Mouse (Mus musculus): ENCODE results near the gene Cdc42ep2. TPM values are rescaled to one million over a fixed set of nuclear protein-coding genes. Genes with fewer than 3 reads are reported as not detected.

The Cdc42ep2 gene
- total RNA-seq, 1 experiment from 2014 or later, result not detected

DNA sequence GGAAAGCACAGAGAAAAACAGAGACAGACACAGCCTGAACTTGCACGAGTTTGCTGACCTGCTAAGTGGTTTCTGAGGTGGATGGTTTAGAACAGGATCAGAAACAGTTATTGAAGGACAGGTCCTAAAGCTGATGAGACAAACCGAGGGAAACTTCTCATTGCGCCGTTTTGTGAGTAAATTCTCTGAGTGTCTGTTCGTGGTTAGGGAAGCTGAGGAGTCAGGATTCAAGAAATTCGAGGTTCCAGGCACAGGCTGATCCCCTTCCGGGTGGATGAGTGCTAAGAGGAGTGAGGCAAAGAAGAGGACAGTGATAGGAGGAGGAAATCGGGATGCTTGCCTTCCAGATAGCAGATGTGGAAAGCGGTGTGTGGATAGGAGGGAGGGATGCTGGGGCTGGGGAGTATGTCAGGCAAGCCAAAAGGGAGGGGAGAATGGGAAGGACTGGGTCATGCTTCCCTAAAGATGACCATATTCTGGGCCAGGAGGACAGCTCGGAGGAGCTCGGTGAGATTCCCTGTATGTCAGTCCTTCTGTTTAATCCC lies 767 bp upstream of the Cdc42ep2 start:
- no peak for ATAC-seq (replicated peaks in 1 of 2; ENCODE audit: insufficient read depth in 1 of 2, low FRiP score in 2 of 2, low TSS enrichment in 1 of 2, low read depth in 1 of 2, poor library complexity in 2 of 2, severe bottlenecking in 2 of 2)

DNA sequence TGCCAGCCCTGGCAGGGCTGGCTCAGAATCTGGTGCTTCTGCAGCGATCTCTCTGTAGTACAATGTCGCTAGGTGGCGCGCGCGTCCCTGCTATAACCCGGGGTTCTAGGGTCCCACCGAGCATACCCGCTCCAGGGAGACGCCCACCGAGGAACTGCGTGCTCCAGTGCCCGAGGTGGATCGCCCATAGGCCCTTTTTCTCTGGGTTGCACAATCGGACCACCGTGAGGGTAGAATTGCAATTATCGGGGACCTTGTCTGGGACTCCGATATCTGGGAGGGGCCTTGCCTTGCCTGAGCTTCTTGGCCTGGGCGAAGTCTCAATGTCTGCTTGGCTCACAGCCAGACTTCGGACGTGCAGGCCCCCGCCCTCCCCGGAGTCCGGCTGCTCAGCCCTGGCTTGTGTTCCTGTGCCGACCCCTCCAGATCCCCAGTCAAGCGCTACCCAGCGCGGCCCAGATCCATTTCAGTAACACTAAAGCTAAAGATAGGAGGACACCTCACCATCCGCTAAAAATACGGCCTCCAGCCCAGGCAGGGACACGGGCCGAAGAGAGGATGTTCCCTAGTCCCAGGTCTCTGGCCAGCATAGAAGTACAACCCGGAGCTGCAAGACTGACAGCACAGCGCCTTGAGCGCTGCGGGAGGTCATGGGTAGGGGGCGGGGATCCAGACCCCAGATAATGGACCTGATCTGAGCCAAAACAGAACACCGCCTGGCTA lies 465 bp downstream of the Cdc42ep2 start:
- peak; percentile 38 to 66; a peak in 3 of 4 replicates for ATAC-seq (replicated peaks in 1 of 2; ENCODE audit: insufficient read depth in 1 of 2, low FRiP score in 2 of 2, low TSS enrichment in 1 of 2, low read depth in 1 of 2, poor library complexity in 2 of 2, severe bottlenecking in 2 of 2)

DNA sequence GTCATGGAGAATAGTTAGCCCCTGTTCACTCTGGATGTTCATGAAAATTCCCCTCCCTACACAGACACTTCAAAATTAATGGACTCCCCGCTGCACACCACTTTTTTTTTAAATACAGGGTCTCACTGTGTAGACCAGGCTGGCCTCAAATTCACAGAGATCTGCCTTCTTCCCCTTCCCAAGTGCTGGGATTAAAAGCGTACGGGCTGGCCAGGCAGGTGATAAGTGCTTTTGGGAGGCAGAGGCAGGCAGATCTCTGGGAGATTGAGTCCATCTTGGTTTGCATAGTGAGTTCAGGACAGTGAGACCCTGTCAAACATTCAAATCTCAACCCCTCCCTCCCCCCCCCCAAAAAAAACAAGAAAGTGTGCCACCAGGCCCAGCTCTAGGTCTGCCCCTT lies 1.7 kb downstream of the Cdc42ep2 start:
- ATAC-seq (replicated peaks in 1 of 2; ENCODE audit: insufficient read depth in 1 of 2, low FRiP score in 2 of 2, low TSS enrichment in 1 of 2, low read depth in 1 of 2, poor library complexity in 2 of 2, severe bottlenecking in 2 of 2), result no peak

DNA sequence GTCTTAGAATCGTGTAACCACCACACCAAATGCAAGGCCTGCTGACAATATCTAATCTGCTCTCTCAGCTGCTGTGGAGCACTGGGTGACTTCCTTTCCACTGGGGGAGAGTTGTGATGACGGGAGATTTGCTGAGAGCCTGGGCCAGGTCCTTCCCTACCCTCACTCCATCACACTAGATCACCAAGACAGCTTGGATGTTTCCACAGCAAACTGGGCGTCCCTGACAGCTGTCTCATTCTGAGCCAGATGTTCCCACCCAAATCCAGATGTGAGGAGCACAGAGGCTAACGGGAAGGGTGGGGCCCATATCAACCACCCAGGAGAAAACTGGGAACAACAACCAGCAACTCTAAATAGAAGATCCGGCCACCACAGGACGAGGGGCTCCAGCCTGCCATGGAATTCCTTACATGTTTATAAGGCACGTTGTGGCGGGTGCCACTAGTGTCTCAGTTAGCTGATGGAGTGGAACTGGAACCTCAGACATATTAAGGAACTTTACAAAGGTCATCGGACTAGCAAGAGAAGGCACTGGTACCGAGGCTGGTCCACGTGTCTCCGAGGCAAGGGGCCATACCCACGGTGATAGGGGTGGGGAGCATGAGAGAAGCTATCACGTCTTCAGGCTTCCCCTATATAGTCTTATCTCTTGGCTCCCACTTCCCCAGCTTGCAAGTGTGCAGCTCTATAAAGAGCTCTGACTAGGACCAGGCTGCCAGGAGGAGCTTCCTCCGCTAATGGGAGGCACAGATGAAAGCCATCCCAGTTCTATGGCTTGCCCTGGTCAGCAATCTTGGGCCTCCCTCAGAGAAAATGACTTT lies 2.3 kb downstream of the Cdc42ep2 start:
- no peak for ATAC-seq (replicated peaks in 1 of 2; ENCODE audit: insufficient read depth in 1 of 2, low FRiP score in 2 of 2, low TSS enrichment in 1 of 2, low read depth in 1 of 2, poor library complexity in 2 of 2, severe bottlenecking in 2 of 2)

DNA sequence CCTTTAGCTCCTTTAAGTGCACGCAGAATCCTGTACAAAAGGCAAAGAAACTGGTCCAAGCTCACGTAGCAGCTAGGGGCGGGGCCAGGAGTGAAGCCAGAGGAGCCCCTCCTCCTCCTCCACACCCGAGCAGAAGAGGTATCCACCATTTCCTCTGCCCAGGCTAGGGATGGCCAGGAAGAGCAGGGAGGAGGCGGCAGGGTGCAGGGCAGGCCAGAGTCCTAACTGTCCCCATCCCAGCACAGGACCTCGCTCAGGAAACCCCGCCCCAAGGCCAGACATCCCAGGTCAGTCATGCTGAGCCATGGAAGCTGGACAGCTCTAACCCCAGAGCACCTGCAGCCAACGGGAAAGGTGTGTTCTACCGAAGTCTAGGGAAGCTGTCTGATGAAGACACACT lies 2.9 kb downstream of the Cdc42ep2 start:
- no peak for ATAC-seq (replicated peaks in 1 of 2; ENCODE audit: insufficient read depth in 1 of 2, low FRiP score in 2 of 2, low TSS enrichment in 1 of 2, low read depth in 1 of 2, poor library complexity in 2 of 2, severe bottlenecking in 2 of 2)

DNA sequence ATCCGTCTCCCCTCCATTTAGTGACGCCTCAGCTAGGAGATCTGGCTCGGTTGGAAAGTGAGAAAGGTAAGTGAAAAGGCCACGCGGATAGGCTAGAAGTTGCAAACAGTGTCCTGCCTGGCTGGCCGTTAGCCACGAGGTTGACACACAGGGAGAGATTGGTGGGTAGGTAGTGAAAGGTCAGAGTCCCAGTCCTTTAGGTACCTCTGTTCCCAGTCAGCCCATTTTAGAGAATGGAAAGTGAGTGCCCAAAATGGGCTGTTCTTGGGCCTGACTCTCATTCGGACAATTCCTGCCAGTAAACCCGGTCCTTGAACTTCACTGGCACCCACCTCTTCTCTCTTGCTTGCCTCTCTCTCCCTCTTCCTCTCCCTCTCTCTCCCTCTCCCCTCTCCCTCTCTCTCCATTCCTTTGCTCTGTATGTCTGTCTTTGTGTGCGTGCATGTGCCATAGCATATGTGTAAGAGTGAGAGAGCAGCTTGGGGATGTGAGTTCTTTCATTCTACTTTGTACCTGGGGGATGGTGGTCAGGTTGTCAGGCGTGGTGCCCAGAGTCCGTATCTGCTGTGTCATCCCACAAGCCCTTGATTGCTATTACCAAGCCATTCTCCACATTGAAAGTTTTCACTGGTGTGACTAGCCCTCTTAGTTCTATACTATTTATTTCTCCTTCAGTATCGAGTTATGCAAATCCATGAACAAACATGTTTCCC lies 11.5 kb downstream of the Cdc42ep2 start, which contains the start of gene Dpf2:
Dpf2 (minus strand) TSS at position 4 of the 713 bp plus-strand sequence.
- ATAC-seq (replicated peaks in 1 of 2; ENCODE audit: insufficient read depth in 1 of 2, low FRiP score in 2 of 2, low TSS enrichment in 1 of 2, low read depth in 1 of 2, poor library complexity in 2 of 2, severe bottlenecking in 2 of 2), result no peak

DNA sequence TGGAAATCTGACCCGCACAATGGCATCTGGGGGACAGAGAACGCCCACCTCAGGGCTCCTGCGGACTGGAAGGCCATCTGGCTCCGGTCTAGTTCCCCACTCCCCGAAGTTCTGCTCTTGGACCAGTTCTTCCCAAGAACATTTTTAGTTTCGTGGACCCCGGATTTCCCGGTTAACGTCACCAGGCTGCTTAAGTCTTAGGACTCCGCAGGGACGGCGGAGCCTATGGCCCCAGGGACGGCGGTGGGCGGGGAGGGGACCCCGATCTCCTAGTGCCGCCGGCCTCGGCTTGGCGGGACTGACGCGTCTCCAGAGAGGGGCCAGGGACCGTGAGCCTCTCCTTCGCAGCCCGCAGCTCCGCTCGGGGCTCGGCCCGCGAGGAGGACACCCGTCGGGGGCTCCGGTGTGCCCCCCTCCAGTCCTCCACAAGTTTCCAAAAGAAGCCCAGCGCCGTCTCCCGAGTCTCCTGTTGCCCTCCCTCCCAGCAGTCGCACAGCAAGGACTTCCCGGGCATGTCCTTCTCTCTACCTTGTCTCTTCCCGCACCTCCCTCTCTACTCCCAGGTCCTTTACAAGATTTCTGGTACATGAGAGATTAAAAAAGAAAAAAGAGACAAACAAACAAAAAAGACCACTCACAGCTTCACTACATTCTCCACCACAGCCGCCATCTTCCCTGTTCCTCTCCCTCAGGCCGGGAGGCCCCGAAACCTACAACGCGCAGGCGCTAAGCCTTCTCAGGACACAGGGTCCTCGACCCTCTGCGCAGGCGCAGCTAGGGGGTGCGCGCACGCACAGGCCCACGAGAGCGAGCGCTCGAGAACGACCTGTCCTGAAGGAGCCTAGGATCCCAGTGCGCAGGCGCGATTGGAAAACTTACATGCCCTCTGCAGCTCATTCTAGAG lies 12.3 kb downstream of the Cdc42ep2 start:
- peak; percentile 96 to 97 for ATAC-seq (replicated peaks in 1 of 2; ENCODE audit: insufficient read depth in 1 of 2, low FRiP score in 2 of 2, low TSS enrichment in 1 of 2, low read depth in 1 of 2, poor library complexity in 2 of 2, severe bottlenecking in 2 of 2)

DNA sequence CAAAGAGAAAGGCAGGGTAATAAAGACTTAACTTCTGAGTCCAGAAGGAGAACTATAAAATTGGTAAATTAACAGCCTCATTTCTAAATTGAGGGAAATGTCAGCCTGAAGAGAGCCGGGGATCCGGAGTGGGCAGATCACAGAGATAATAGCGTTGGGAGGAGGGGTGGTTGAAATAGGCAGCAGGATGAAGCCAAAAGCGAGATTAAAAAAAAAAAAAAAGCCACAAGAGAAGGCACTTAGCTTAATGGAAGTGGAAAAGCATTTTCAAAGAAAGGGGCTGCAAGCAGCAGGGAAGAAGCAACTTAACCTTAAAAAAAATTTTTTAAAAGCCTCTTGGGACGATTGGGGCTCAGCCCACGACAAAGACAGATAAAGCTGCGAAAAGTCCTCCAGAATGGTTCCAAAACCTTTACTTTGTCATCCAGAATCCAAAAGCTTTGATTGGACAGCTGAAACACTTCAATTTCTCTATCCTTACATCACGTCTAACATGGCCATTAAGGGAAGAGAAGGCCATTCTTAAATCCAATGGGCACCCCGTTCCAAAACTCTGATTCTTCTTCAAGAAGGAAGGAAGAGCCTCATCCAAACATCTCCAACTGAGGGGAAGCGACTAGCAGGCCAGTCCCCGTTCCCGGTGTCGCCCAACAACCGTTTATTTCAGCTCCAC lies 13.1 kb downstream of the Cdc42ep2 start:
- no peak for ATAC-seq (replicated peaks in 1 of 2; ENCODE audit: insufficient read depth in 1 of 2, low FRiP score in 2 of 2, low TSS enrichment in 1 of 2, low read depth in 1 of 2, poor library complexity in 2 of 2, severe bottlenecking in 2 of 2)

DNA sequence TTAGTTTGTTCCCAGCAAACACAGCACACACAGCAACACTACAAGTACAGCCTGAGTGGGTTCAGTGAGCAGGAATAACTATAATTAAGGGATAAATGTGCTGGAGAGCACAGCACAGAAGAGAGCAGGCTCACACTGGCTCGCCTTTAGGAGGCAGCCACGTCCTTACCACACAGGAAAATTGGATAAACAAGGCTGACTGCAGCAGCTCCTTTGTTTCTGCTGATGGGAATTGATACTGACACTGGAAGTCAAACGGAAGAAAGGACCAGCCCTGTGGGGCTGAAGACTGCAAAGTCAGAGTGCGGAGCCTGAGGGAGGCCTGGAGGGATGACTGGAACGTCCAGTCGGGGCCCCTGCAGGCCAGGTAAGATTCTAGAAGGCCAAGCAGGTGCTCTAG lies 14.4 kb downstream of the Cdc42ep2 start:
- no peak for ATAC-seq (replicated peaks in 1 of 2; ENCODE audit: insufficient read depth in 1 of 2, low FRiP score in 2 of 2, low TSS enrichment in 1 of 2, low read depth in 1 of 2, poor library complexity in 2 of 2, severe bottlenecking in 2 of 2)

DNA sequence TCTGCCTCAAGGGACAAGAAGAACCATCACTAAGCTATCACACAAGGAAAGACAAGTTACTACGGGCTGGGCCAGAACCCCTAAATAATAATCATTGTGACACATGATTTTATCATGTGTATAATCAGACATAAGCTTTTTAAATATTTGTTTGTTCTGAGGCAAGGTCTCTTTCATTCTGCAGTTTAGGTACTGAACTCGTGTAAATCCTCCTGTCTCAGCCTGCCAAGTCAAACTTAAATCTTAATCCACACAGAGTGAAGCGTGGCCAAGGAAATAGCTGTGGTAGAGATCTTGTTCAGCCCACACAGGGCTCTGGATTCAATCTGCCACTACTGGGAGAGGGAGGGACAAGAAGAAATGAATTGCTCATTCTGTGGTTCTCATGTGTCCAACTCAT lies 17.3 kb downstream of the Cdc42ep2 start:
- ATAC-seq (replicated peaks in 1 of 2; ENCODE audit: insufficient read depth in 1 of 2, low FRiP score in 2 of 2, low TSS enrichment in 1 of 2, low read depth in 1 of 2, poor library complexity in 2 of 2, severe bottlenecking in 2 of 2), result no peak

DNA sequence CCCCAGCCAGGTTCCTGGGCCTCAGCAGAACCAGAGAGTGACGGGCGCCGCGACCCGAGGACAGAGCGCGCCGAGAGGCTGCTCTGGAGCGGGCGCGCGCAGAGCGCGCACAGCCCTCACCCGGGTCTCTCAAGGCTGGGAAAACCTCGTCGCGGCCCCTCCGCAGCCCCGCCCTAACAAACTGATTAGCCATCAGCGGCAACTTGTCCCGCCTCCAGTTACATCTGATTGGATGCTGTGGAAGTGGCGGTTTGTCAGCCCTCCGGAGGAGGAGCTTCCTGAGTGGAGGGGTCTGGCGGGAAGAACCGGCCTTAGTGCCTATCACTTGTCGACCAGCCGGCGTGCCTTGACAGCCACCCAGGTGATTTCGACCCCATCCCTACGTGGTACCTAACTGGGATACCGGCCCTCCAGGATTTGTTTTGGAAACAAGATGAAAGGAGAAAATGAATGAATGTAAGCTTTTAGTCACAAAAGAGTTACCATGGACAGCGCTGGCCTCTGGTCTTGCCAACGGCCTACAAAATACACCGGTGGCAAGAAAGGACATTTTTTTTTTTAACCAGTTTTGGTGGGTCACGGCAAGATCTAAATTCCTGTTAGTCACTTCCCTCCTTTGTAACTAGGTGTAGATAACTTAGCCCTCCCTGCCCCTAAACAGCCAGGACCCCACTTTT lies 30.5 kb downstream of the Cdc42ep2 start, which contains the start of gene Tigd3:
Tigd3 (minus strand) TSS at position 148 of the 677 bp plus-strand sequence.
- ATAC-seq (replicated peaks in 1 of 2; ENCODE audit: insufficient read depth in 1 of 2, low FRiP score in 2 of 2, low TSS enrichment in 1 of 2, low read depth in 1 of 2, poor library complexity in 2 of 2, severe bottlenecking in 2 of 2), result peak; percentile 97 to 99

DNA sequence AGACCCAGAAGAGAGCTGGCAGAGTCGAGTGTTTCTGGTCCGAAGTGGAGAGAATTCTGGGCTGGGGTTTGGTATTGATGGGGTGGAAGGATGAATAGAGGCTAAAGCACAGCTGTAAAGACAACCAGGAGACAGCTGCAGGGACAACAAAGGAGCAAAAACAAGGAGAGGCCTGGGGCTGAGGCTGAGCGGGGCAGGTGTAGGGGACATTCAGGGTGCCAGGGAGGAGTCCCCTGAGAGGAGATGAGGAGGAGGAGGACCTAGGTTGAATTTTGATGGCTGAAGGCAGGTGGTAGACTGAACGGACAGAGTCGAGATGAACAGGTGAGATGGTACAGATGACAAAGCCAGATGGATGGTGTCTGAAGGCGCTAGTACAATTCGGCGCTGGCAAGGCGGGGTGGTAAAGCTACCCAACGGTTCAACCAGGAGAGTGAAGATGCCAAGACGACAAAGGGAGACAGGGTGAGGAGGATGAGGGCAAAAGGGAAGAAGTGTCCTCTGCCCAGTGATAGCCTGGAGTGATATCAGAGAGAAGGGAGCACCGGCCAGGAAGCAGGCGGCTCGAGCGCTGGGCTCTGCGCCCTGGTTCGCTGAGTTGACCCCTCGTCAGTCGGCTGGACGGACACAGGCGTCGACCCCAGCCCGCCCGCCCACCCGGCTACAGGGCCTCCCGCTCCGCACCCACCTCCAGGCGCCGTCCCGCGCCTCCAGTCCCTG lies 31.2 kb downstream of the Cdc42ep2 start:
- no peak for ATAC-seq (replicated peaks in 1 of 2; ENCODE audit: insufficient read depth in 1 of 2, low FRiP score in 2 of 2, low TSS enrichment in 1 of 2, low read depth in 1 of 2, poor library complexity in 2 of 2, severe bottlenecking in 2 of 2)

DNA sequence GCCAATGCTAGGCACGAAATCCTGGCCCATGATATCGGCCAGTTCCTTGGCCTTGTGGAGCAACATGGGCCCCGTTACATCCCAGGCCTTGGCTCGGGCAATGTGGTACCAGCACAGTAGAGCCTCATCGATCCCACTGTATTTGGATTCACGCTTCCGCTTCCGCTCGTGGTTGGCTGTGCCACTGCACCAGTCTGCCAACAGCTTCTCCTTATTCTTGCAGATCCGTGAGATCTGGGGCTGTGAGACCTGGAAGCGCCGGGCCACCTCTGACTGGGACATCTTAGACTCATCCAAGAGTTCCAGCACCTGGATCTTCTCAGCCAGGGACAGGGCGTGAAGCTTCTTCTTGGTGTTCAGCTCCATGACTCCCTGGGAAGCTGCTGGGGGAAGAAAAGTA lies 31.9 kb downstream of the Cdc42ep2 start:
- ATAC-seq (replicated peaks in 1 of 2; ENCODE audit: insufficient read depth in 1 of 2, low FRiP score in 2 of 2, low TSS enrichment in 1 of 2, low read depth in 1 of 2, poor library complexity in 2 of 2, severe bottlenecking in 2 of 2), result no peak

DNA sequence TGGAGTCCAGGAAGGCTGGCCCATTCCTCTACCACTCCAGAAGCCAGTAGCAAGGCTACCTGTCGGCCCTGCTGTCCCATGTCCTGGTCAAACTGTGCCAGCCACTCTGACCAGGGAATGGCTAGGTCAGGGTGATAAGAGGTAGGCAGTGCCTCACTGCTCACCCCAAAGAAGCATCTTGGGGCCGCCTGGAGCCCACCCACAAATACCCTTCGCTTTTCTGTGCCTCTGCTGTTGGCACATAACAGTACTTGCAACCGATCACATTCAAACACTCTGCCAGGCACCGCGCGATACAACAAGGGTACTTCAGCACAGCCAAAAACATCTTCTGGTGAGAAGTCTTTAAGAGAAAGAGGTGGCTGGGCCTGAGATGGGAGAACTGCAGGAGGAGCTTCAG lies 32.4 kb downstream of the Cdc42ep2 start:
- no peak for ATAC-seq (replicated peaks in 1 of 2; ENCODE audit: insufficient read depth in 1 of 2, low FRiP score in 2 of 2, low TSS enrichment in 1 of 2, low read depth in 1 of 2, poor library complexity in 2 of 2, severe bottlenecking in 2 of 2)

DNA sequence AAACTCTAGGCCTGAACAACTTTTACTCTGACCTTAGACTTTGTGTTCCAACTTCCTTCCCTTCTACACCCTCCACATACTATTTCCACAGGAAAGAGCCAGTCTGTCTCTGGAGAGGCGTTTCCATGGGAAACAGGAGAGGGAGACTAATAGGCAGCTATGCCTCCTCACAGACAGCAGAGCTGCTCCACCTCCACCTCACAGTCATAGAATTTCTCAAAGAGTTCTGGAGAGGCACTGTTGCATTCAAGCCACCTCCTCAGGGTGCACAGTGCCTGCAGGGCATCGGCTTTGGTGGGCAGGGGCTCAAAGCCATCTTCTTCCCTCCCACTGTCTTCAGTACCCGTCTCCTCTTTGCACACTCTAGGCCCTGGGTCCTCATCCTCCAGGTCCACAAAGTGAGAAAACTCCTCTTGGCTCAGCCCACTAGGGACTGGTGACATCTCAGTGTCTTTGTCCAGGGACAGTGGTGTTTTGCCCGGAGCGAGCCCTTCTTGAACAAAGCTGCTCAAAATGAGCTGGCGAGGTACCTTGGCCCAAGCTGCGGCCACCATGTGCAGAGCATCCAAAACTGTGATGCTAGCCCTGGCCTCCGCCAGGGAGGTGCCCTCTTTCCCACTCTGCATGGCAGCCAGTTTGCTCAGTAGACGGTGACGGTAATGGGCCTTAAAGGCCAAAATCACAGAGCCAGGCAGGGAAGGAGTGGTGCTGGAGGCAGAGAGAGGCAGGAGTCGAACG lies 32.9 kb downstream of the Cdc42ep2 start:
- ATAC-seq (replicated peaks in 1 of 2; ENCODE audit: insufficient read depth in 1 of 2, low FRiP score in 2 of 2, low TSS enrichment in 1 of 2, low read depth in 1 of 2, poor library complexity in 2 of 2, severe bottlenecking in 2 of 2), result no peak

Data from hematopoietic stem cell, adult 5-6 weeks (primary cell).